In genomic region chr14:55854406-55855100, GRCm38 (mm10) we compare ENCODE assay signal across 9 mouse cellular contexts. TPM values are rescaled to one million over a fixed set of nuclear protein-coding genes. Genes with fewer than 3 reads are reported as not detected.
DNase-seq lines count a peak whose midpoint lies in the region; ATAC-seq and TF ChIP-seq lines count a peak whose summit lies in the region.
"Had no signal": no experiment of that assay in that cellular context is flagged by ENCODE, and none has a peak within 500 bp of the region (broad histone marks: within the 10 kb centered on the region; RNA-seq: fewer than 3 reads in every experiment).

No protein-coding gene starts in this region.

- no peaks in the 10 kb centered on the region for H3K27me3 ChIP-seq in heart, adult 2 months (ENCODE audit: control insufficient read depth, insufficient read depth, low read length)
- no peaks in the 10 kb centered on the region for H3K27me3 ChIP-seq in hindbrain, embryonic 12.5 days

- ATAC-seq in hindbrain, embryonic 12.5 days (ENCODE audit: low FRiP score) = peak; percentile 36; the same call in 1 of the 2 replicates

- whole genome bisulfite sequencing in heart, adult 2 months = 14% methylated on average over 9 of the region's 9 CpGs
- under 1% methylated on average over 9 of the region's 9 CpGs for WGBS in hindbrain, embryonic 12.5 days

- H3K4me2 ChIP-seq in hindbrain, embryonic 12.5 days (replicated peaks) = peak overlapping the region; percentile 83

- no peak for TF ChIP-seq CTCF in heart, adult 2 months (IDR thresholded peaks at IDR 0.05)
- TF ChIP-seq CTCF in cortical plate, adult 2 months (IDR thresholded peaks at IDR 0.05; ENCODE audit: extremely low read depth, insufficient read depth, low read length) = no peak

- H3K9me3 ChIP-seq in hindbrain, embryonic 12.5 days (replicated peaks) = no peaks in the 10 kb centered on the region

- peaks cover 11% of the 10 kb centered on the region for H3K4me1 ChIP-seq in heart, adult 2 months (ENCODE audit: control insufficient read depth, insufficient read depth, low read length)
- no peaks in the 10 kb centered on the region; the same call in 1 of the 2 replicates for H3K4me1 ChIP-seq in cortical plate, adult 2 months (ENCODE audit: control insufficient read depth, insufficient read depth, low read length)
- peaks cover 56% of the 10 kb centered on the region for H3K4me1 ChIP-seq in hindbrain, embryonic 12.5 days

- peak in 1 of 2 experiments; percentile 55 for DNase-seq in heart, adult 2 months
- DNase-seq in heart, postnatal 25 days (ENCODE audit: low spot score) = no peak
- peak; percentile 18 for DNase-seq in lung, postnatal 25 days (ENCODE audit: low spot score)
- peak; percentile 50 for DNase-seq in yolk sac, embryonic 10.5 days (ENCODE audit: low spot score)
- DNase-seq in frontal cortex, postnatal 10 days (ENCODE audit: low spot score in 2 of 2) = no peak
- no peak for DNase-seq in gastrocnemius, adult 8-10 months (ENCODE audit: low spot score in 2 of 2)

- TF ChIP-seq EP300 in heart, adult 2 months (IDR thresholded peaks at IDR 0.05; ENCODE audit: insufficient read depth, low read depth, low read length) = no peak

- intact Hi-C loops in heart, adult 2 months (cut with DNase I) = no loop called here
- intact Hi-C loops in heart, postnatal 25 days (cut with DNase I) = no loop called here

- H3K27ac ChIP-seq in heart, adult 2 months = peak overlapping the region; percentile 82
- 0 out of 2 replicates have a peak overlapping the region, but pooled peaks have one; percentile 48 for H3K27ac ChIP-seq in cortical plate, adult 2 months (ENCODE audit: insufficient read depth, low read length)
- peak overlapping the region; percentile 91 for H3K27ac ChIP-seq in hindbrain, embryonic 12.5 days

- 0 out of 2 replicates have a peak, but pooled peaks cover 3% of the 10 kb centered on the region for H3K79me2 ChIP-seq in heart, adult 2 months (replicated peaks; ENCODE audit: control insufficient read depth, insufficient read depth, low read length)

- peak overlapping the region; percentile 71 for H3K4me3 ChIP-seq in heart, adult 2 months
- peak overlapping the region; percentile 51 for H3K4me3 ChIP-seq in cortical plate, adult 2 months (ENCODE audit: insufficient read depth, low read length)
- peak overlapping the region; percentile 64 for H3K4me3 ChIP-seq in hindbrain, embryonic 12.5 days

- peak overlapping the region; percentile 86 for H3K9ac ChIP-seq in heart, adult 2 months (ENCODE audit: low read depth, low read length)
- H3K9ac ChIP-seq in hindbrain, embryonic 12.5 days = peak overlapping the region; percentile 81

- no peaks in the 10 kb centered on the region for H3K36me3 ChIP-seq in heart, adult 2 months (ENCODE audit: control insufficient read depth, insufficient read depth, low read length)
- H3K36me3 ChIP-seq in hindbrain, embryonic 12.5 days = 0 out of 2 replicates have a peak, but pooled peaks cover 7% of the 10 kb centered on the region

- no peak for TF ChIP-seq POLR2A in heart, adult 2 months (IDR thresholded peaks at IDR 0.05; ENCODE audit: insufficient read depth, low read depth, low read length)
- TF ChIP-seq POLR2A in cortical plate, adult 2 months (IDR thresholded peaks at IDR 0.05; ENCODE audit: extremely low read depth, insufficient read depth, low read length) = no peak

RNA-seq across cellular contexts. Expression of gene Nynrin, which starts 0.7 kb away (rescaled TPM):
- 1 to 10 TPM; 6.2 to 6.8 TPM for total RNA-seq in heart, adult 2 months (2021)
- polyA plus RNA-seq in heart, adult 2 months (2012; rRNA removed) = 3.5 and 3.8 TPM in 2 replicates
- 1 to 10 TPM; 8.2 to 9.7 TPM for total RNA-seq in heart, postnatal 25 days (2021)
- 2.6 and 2.8 TPM in 2 replicates for polyA plus RNA-seq in cortical plate, adult 2 months (2012; rRNA removed)
- polyA plus RNA-seq in hindbrain, embryonic 12.5 days (2016; fragmentation: Nextera tagmentation; extraction: Ambion mirVana) = 30.4 and 35.8 TPM in 2 replicates
- 1 to 10 TPM; 1.2 to 3.6 (median 1.9) TPM for total RNA-seq in gastrocnemius, adult 8-10 months (2022)
- total RNA-seq: MEL had no signal

RNA-seq across cellular contexts. Expression of gene Cbln3, which starts 29.6 kb away (rescaled TPM):
- under 1 TPM in 1 of 2 experiments, not detected in 1; 0.18 TPM for total RNA-seq in heart, adult 2 months (2021)
- 0.06 TPM in 2 replicates for polyA plus RNA-seq in heart, adult 2 months (2012; rRNA removed)
- under 1 TPM in 1 of 2 experiments, not detected in 1; 0.14 TPM for total RNA-seq in heart, postnatal 25 days (2021)
- 0.42 and 0.68 TPM in 2 replicates for polyA plus RNA-seq in cortical plate, adult 2 months (2012; rRNA removed)
- polyA plus RNA-seq in hindbrain, embryonic 12.5 days (2016; fragmentation: Nextera tagmentation; extraction: Ambion mirVana) = 0.05 and 0.35 TPM in 2 replicates
- not detected for total RNA-seq in gastrocnemius, adult 8-10 months (2022)
- total RNA-seq: MEL had no signal

RNA-seq across cellular contexts. Expression of gene Khnyn, which starts 30.2 kb away (rescaled TPM):
- total RNA-seq in heart, adult 2 months (2021) = 10 to 100 TPM in 1 of 2 experiments, 1 to 10 TPM in 1; 8.8 to 11.6 TPM
- polyA plus RNA-seq in heart, adult 2 months (2012; rRNA removed) = 9.3 and 13.3 TPM in 2 replicates
- 10 to 100 TPM; 11.6 to 13.5 TPM for total RNA-seq in heart, postnatal 25 days (2021)
- 11.4 TPM in 2 replicates for polyA plus RNA-seq in cortical plate, adult 2 months (2012; rRNA removed)
- polyA plus RNA-seq in hindbrain, embryonic 12.5 days (2016; fragmentation: Nextera tagmentation; extraction: Ambion mirVana) = 22.4 and 23.5 TPM in 2 replicates
- 1 to 10 TPM; 4.4 to 6.3 (median 4.9) TPM for total RNA-seq in gastrocnemius, adult 8-10 months (2022)

RNA-seq across cellular contexts. Expression of gene Nfatc4, which starts 31.6 kb away (rescaled TPM):
- total RNA-seq in heart, adult 2 months (2021) = 1 to 10 TPM; 3.6 to 5.1 TPM
- polyA plus RNA-seq in heart, adult 2 months (2012; rRNA removed) = 6.0 and 7.3 TPM in 2 replicates
- total RNA-seq in heart, postnatal 25 days (2021) = 1 to 10 TPM; 3.9 to 5.5 TPM
- polyA plus RNA-seq in cortical plate, adult 2 months (2012; rRNA removed) = 1.8 and 2.0 TPM in 2 replicates
- polyA plus RNA-seq in hindbrain, embryonic 12.5 days (2016; fragmentation: Nextera tagmentation; extraction: Ambion mirVana) = 42.4 and 45.2 TPM in 2 replicates
- total RNA-seq in gastrocnemius, adult 8-10 months (2022) = 1 to 10 TPM; 1.9 to 3.3 (median 2.5) TPM

RNA-seq across cellular contexts. Expression of gene Sdr39u1, which starts 45.5 kb away (rescaled TPM):
- total RNA-seq in heart, adult 2 months (2021) = 100 to 1,000 TPM; 112 to 127 TPM
- polyA plus RNA-seq in heart, adult 2 months (2012; rRNA removed) = 142 and 156 TPM in 2 replicates
- 100 to 1,000 TPM; 107 to 108 TPM for total RNA-seq in heart, postnatal 25 days (2021)
- 147 and 150 TPM in 2 replicates for polyA plus RNA-seq in cortical plate, adult 2 months (2012; rRNA removed)
- polyA plus RNA-seq in hindbrain, embryonic 12.5 days (2016; fragmentation: Nextera tagmentation; extraction: Ambion mirVana) = 63.5 and 68.3 TPM in 2 replicates
- 100 to 1,000 TPM; 137 to 151 (median 145) TPM for total RNA-seq in gastrocnemius, adult 8-10 months (2022)

Comparison
In these comparisons a context has a peak if more than half of its experiments do, and no peak if none do; other contexts are left out.
1. DNase-seq: peak in lung, postnatal 25 days (single experiment) and yolk sac, embryonic 10.5 days (single experiment); none in heart, postnatal 25 days (single experiment), frontal cortex, postnatal 10 days (0 of 2) and gastrocnemius, adult 8-10 months (0 of 2).
2. Peak in every context shown above with its lines, with median percentiles within 50 percentile points of each other: H3K27ac ChIP-seq and H3K4me3 ChIP-seq.